Mouse (Mus musculus) left cerebral cortex, postnatal 25 days (tissue): ENCODE data around the gene Nfib. TPM values are rescaled to one million over a fixed set of nuclear protein-coding genes. Genes with fewer than 3 reads are reported as not detected.

Experiments
- DNase-seq, 2 experiments: peaks; one replicate each; pipeline ENCODE4 v3.0.0; 2022; ENCODE audit warnings: low spot score in 2 of 2, mixed read lengths in 1 of 2
- intact Hi-C: fragments of 180-260 bp; cut with DNase I; formaldehyde crosslinking; loops from one replicate; pipeline ENCODE4 v1.15.1; 2025
- total RNA-seq, 2 experiments: library from RNA; stranded (reverse); gene quantifications; 2 replicates each; pipeline ENCODE4 v1.2.3; 2021

Nfib gene
- total RNA-seq, 2 experiments from 2014 or later: 83.6 to 91.1 TPM

DNA sequence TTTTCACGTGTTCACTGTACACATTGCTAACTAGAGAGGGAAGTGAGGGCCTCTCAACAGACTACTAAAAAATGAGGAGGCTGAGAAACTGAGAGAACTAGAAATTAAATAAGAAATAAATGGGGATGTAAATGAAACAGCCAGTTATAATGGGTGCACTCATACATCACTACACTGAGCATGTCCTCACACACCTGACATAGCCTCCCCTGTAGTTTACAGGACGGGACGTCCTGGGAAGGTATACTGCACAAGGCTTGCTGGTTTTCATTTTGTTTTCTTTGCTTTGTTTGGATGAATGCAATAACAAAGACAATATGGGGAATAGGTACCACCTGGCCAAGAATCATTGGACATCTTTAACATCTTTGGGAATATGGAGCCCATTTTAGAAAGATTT lies 211.1 kb downstream of the Nfib start:
- DNase-seq: no peak
- intact Hi-C loops: loop anchor here (5.0 kb wide), 1 partner anchor 47 kb away; no protein-coding TSS in a partner anchor

DNA sequence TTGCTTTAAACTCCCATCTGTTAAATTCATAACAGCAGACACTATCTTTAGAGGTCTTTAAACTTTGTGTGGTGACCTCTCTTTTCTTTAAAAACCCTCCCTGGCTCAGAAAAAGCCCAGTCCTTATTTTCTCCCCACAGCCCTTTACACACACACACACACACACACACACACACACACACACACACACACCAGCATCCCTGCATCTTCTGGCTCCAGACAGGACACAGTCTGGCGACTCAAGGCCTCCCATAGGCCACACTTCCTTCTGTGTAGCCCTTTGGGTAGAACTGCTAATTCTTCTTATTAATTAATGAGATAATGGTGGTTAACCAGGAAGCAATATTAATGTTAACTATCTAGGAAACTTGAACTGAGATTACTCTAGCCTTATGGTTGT lies 211.7 kb downstream of the Nfib start:
- intact Hi-C loops: loop anchor here (5.0 kb wide), 1 partner anchor 47 kb away; no protein-coding TSS in a partner anchor
- no peak for DNase-seq

DNA sequence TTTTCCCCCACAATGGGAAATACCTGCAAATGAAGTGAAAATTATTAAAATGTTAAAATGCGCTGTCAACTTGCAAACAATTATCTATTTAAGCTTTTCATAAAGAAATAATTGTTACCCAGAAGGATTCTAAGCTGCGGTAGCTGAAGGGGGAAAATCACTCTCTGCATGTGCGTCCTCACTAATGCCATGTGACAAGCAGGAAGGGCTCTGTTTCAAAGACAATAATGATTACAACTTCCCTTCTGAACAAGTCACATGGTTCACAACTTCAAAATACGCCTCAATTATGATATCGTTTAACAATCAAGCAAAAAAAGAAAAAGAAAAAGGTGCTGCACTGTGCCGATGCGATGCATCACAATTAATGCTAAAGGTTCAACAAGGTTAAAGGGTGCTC lies 212.2 kb downstream of the Nfib start:
- intact Hi-C loops: loop anchor here (5.0 kb wide), 1 partner anchor 46 kb away; no protein-coding TSS in a partner anchor
- DNase-seq: no peak

DNA sequence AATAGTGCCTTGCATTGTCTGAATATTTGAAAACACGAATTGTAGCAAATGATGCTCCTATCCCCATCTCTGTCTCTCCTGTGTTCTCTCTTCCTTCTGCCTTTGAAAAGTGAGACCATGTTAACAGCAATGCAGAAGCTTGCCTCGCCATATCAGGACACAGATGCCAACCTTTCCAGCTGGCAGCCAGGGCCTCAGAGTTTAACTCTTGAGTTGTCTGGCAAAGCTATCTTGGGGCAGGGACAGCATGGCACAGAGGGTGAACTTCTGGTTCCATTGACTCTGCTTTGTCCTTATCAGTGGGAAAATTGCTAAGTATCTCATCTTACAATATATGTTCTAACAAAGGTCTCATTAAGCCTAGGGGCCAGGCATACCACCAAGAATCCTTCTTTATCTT lies 212.8 kb downstream of the Nfib start:
- DNase-seq: no peak
- intact Hi-C loops: loop anchor here (5.0 kb wide), 1 partner anchor 45 kb away; no protein-coding TSS in a partner anchor

DNA sequence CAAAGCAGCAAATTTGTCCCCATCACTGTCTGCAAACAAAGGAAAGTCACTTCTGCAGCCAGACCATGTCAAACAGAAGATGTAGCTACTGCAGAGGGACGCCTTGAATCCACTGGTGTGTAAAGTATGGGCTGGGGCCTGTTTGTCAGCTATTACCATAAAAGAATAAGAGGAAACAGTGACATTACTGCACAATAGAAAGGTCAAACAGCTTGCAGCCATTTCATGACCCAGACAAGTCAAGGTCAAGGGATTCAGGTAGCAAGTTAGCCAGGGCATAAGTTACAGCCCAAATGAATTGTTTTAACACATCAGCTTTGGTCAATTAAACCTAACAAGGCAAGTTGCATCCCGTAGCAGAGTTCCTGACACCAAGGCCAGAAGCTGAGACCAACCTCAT lies 215.6 kb downstream of the Nfib start:
- intact Hi-C loops: loop anchor here (5.0 kb wide), 1 partner anchor 43 kb away; no protein-coding TSS in a partner anchor
- DNase-seq: no peak

DNA sequence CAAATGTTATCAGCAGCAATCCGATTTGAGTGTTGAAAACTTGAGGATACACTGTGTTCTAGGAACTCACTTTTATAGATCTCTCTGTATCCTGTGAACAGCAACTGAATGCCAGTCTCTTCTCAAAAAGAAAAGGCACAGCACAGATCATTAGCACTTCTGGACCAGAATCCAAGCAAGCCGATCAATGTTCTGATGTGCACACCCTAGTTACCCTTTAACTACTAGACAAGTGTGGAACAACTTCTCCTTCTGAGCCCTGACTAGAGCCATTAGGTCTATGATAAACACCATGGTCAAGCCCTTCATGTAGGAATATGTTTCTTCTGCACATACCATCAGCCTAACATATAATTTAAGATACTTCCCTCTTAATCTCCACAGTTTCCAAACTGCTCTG lies 219.6 kb downstream of the Nfib start:
- intact Hi-C loops: no loop called here
- no peak for DNase-seq

DNA sequence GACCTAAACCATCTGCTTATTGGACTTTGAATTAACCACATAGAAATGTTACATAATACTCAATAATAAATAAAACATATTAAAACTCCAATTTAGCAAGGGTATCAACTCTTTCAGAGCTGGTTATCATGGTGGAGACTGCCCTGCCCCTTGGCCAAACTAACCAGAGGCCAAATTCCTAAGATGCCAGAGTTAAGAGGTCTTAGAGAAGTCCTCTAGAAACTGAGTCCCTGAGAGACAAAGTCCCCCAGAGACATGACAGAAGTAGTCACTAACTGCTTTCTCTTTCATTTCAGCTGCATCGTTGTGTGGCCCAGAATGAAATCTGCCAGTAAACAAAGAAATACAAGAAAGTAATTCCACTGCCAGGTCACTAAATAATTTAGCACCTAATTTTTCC lies 221.7 kb downstream of the Nfib start:
- DNase-seq: no peak
- intact Hi-C loops: no loop called here

DNA sequence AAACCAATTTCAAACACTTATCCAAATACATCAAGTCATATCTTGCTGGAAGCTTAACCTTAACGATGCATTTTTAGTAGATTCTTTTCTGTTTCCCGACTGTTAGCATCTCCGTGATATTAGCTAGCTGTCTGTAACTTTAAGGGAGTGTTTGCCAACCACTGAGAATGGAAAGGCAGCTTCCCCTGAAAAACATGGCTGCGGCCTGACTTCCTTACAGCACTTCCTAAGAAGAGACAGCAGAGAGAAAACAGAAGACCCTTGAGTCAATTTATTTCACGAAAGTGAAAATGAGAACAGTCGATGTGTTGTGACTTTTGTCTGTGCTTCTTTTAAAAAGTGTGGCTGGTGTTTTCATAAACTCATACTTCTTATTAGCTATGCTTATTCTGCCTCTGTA lies 222.3 kb downstream of the Nfib start:
- DNase-seq: no peak
- intact Hi-C loops: no loop called here

DNA sequence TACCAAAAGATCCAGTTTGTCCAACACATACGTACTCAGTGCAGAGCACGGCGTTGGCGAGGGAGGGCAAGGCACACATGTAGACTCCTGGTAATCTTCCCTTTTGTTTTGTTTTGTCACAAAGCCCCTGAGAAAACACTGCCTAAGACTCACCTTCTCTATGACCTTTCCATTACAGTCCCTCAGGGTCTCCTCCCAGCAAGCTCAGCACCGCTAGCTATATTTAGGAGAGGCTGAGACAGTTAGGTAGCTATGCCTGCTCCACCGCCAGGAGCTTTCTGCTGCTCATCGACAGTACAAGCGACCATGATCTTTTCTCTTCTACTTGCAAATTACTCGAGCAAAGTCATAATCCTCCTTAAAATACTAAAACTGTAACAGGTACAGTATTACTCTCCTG lies 224.9 kb downstream of the Nfib start:
- intact Hi-C loops: no loop called here
- no peak for DNase-seq

DNA sequence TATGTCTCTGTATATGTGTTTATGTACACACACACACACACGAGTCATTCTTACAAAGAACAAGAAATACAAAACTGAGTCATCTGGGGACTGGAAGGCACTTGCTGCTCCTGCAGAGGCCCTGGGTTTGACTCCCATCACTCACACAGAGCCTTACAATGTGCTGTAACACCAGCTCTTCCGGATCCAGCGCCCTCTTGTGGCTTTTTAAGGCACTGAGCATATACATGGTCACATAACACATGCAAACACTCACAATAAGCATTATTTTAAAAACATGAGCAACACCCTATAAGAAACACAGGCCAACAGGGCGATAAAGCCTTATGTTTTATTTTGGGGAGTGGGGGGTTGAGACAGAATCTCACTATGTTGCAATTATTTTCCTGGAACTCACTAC lies 226.2 kb downstream of the Nfib start:
- intact Hi-C loops: no loop called here
- DNase-seq: no peak

DNA sequence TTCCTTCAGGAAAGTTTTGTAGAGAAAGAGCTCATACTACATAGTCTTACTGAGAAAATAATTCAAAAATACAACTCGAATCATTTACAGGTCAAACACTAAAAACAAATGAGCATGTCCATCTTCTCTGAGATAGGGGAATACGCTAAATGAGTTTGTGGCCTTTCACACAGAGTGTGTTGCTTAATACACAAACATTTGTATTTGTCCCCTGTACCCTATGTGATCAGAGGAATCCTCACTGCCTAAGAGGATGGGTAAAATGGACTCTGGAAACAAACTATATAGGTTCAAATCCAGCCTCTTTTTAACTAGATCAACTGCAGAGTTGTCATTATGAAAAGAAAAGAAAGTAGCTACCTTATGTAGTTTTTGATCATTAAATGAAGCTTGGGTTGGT lies 227.8 kb downstream of the Nfib start:
- intact Hi-C loops: no loop called here
- no peak for DNase-seq

DNA sequence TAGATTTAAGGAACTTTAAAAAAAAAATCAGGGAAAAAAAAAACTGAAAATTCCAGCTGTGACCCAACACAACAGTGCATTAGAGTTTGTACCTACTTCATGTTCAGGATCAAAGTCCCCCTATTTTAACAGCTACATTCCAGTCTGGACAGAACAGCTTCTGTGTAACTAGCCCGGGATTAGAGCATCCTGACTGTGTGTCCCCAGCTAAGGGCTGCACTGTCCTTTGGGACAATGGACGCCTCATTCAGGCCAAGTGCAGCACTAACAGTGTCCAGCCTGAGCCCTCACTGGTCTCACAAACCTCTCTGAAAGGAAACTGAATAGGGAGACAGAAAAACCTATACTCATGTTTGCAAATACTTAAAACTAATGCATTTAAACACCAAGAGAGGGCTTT lies 229.1 kb downstream of the Nfib start:
- DNase-seq: no peak
- intact Hi-C loops: no loop called here

DNA sequence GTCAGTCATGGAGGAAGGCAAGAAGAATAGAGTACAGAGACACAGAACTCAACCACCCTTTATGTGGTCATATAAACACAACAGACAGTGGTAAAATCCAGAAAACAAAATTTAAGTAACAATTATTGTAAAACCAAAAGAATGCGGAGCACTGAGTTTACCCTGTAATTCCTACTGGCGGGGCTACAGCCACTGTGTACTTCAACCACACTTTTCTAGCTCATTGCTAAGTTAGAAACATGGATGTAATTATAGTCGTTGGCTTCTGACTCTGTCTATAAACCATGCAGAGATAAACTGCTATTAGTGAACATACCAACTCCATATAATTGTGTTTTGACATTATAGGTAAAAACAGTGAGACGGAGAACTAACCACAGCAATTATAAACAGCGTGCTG lies 231.2 kb downstream of the Nfib start:
- intact Hi-C loops: no loop called here
- DNase-seq: no peak

DNA sequence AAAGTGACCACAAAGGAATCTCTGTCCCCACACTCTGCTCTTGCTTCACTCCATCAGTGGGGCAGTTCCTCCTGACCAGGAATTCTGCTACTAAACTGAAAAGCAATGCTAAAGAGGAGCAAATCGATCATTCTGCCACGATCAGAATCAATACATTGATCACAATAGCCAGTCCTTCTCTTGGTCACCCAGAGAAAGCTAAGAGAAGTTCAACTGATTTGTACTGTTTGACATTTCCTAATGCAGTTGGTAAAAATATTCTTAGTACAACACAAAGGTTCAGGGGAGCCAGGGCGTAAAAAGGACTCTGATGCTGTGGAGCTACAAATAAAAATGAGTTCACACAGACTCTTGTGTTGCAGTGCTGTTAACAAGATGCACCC lies 234.6 kb downstream of the Nfib start:
- no peak for DNase-seq
- intact Hi-C loops: no loop called here

DNA sequence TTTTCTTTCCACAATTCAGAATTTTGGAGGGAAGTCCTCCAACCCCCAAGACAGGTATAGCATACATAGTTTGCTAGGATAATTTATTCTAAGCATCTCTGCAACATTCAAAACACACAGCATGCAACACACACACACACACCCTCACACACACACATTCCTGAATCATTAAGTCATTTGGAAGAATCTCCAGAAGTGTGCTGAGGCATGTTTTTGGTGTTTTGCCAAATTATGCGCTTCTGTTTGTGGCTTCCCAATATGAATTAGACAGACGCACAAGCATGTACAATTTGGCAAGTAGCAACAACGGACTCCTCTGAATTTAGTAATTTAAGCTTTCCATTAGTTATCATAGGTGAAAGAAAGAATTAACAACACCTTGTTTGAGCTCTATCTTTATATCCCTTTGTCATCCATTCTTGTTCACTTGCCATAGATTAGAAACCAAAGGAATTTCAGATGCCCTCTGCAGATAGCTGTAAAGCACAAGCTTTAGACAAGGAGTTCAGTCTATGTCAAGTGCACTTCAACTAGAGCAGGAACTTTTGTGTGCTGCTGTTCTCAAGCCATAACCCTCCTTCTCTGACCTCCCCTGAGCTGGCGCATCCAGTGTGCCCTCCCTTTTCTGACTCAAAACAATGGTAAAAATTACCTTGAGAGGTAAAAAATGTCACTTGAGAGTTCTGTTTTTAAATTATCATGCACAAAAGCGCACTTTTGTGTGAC lies 235.2 kb downstream of the Nfib start:
- intact Hi-C loops: no loop called here
- DNase-seq: no peak

DNA sequence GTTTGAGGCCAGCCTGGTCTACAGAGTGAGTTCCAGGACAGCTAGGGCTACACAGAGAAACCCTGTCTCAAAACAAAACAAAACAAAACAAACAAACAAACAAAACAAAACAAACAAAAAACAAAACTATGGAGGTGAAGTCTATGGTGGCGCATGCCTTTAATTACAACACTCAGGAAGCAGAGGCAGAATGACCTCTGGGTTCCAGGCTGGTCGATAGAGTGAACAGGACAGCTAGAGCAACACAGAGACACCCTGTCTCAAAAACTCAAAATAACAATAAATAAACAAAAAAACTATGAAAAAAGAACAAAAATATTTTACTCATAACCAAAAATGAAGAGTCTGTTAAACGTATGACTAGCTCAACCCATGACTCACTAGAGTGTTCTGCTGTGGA lies 236.6 kb downstream of the Nfib start:
- DNase-seq: no peak
- intact Hi-C loops: no loop called here

DNA sequence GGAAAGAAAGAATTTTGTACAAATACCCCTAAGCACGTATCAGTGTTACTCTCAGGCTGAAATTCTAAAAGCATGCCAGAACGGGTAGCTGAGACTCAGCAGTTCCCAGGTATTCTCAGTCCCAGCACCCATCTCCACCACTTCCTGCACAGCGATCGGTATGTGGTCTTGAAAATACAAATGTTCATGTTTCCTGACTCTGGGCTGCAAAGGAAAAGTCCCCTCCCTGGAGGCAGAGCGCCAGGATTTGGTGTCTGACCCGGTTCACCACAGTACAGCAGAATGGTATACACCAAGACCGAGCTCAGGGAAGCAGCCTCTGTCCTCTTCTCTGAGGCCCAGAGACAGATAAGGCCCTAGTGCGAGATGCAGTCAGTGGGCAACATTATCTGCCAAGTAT lies 238.8 kb downstream of the Nfib start:
- intact Hi-C loops: no loop called here

DNA sequence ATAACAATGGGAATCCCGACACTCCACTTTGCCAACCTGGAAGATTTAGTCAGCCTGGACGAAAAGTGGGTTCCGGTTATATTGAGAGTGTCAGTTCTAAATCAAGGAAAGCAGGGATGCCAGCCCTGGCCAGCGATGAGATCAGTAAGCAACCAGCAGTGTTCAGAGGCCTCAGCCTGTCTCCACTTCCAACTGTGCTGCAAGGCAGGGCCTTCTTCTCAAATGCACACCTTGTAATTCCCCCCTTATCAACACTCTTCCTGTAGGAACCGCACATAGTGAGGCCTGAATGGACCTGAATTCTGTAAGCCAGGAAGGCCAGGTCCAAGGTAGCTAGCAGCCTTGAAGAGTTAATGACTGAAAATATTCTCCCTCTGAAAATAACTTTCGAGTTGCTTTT lies 239.4 kb downstream of the Nfib start:
- intact Hi-C loops: no loop called here

More for the DNA sequence above, 238.8 kb downstream of the Nfib start:
- no peak for DNase-seq

DNA sequence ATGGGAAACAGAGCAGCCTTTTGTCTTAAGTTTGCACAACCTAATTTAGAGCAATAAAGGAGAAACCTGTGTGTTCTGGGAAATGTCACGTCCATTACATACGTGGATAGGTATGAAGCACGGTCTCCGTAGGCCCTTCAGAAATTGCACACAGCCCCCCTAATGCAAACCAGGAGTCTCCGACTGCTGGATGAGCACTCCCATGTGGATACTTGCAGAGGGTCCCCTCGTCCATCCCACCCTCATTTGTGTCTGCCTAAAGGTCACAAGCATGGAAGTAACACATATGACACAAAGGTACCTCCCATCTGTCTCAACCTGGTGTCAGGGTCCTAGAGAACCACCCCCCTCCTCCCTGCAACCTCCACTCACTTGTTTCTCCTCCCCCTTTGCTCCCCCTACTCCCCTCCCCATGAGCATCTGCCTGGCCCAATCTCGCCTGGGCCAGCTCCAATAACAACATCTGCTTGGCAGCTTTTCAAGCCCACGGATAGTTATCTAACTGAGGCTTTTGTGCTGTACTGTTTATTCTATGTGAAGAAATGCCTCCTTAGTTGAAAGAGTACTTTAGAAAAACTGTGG lies 241.4 kb downstream of the Nfib start:
- peak in 1 of 2 experiments; percentile 39 for DNase-seq
- intact Hi-C loops: no loop called here

More for the DNA sequence above, 239.4 kb downstream of the Nfib start:
- DNase-seq: peak in 1 of 2 experiments; percentile 54

DNA sequence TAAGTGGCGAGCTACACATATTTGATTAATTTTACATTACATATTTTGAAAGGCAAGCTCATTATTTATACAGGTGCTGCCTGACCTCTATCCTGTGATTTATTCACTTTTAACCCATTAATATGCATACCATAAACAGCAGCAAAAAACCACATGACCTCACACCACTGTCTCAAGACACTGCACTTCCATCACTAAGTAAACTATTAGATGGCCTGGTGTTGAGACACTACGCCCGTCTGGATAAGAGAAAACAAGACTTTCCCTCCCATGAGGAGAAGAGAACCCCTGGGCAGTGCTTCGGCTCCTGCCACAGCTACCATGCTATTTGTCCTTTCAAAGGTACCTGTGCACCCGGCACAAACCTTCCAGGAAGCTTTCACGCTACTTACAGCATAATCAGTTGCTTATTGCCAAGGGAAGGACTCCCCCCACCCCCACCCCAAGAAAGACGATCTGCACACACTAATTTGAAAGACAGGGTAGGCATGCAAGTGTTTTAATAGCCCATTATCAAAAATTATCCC lies 242.3 kb downstream of the Nfib start:
- no peak for DNase-seq
- intact Hi-C loops: no loop called here

DNA sequence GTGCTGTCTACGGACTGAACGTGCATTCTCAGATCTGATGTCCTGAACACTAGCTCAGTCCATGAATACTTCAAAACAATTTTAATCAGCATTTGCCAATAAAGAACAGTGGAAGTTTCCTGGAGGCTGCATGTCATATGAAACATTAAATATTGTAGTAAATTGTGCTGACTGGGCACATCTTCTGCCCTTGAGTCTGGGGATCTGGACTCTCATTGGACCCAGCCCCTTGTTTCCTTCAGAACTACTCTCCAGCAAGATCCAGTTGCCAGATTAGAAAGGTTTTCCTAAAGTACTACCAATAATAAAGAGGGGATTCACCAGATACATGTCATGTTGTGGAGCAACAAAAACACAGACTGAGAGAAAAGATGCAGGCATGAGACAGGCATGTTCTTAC lies 243.9 kb downstream of the Nfib start:
- DNase-seq: no peak
- intact Hi-C loops: no loop called here
